Mouse (Mus musculus): Measurements from ENCODE around the gene 2310034G01Rik. TPM values are rescaled to one million over a fixed set of nuclear protein-coding genes. Genes with fewer than 3 reads are reported as not detected.

Gene 2310034G01Rik
- total RNA-seq, 2 experiments from 2014 or later = 0.89 to 1.3 TPM

DNA sequence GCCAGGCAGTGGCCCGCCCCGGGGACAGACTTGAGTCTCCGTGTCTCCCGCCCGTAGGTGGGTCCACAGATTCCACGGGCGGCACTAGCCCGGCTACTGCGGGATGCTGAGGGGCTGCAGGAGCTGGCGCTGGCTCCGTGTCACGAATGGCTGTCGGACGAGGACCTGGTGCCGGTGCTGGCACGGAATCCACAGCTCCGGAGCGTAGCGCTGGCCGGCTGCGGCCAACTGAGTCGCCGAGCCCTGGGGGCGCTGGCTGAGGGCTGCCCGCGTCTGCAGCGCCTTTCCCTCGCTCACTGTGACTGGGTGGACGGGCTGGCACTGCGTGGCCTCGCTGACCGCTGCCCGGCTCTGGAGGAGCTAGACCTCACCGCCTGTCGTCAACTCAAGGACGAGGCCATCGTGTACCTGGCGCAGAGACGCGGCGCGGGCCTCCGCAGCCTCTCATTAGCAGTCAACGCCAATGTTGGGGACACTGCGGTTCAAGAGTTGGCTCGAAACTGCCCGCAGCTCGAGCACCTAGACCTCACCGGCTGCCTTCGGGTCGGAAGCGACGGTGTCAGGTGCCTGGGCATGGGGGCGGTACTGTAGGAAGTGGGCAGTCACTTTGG, 21.0 kb downstream of the 2310034G01Rik start:
- DNase-seq (ENCODE audit: low spot score in 2 of 2) = no peak

GRCm38 (mm10) chr19:46328081-46329030, 21.7 kb downstream of the 2310034G01Rik start, which contains the start of gene Fbxl15:
Gene Fbxl15 (plus strand): TSS chr19:46328184.
- DNase-seq (ENCODE audit: low spot score in 2 of 2) = peak; percentile 95 to 97

- no peak for DNase-seq (ENCODE audit: low spot score in 2 of 2)
Observed at GRCm38 (mm10) chr19:46327531-46328064, 22.5 kb downstream of the 2310034G01Rik start.

GRCm38 (mm10) chr19:46326756-46327305, 23.3 kb downstream of the 2310034G01Rik start, which contains the start of gene Psd:
Gene Psd (minus strand): TSS chr19:46327156.
- DNase-seq (ENCODE audit: low spot score in 2 of 2) = peak; percentile 73 to 80

- DNase-seq (ENCODE audit: low spot score in 2 of 2) = peak in 1 of 2 experiments; percentile 38
Observed at GRCm38 (mm10) chr19:46326019-46326755, 23.9 kb downstream of the 2310034G01Rik start.

DNA sequence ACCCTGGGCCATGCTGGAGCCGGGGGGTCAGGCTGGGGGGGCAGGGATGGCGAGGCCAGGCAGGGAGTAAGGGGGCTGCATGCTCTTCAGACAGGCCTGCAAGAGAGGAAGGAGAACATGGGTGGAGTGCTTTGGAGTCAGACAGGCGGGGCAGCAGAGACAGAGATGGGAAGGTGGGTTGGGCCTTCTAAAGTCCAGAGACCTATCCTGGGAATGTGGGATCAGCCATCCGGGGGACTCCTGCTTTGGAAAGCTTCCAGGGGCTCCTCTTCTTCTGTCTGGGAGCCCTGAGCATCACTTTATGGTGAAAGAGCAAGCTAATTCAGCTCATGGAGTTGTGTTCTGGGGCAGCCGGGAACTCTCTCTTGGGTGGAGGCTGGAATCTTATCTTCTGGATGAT, 25.2 kb downstream of the 2310034G01Rik start:
- DNase-seq (ENCODE audit: low spot score in 2 of 2) = no peak

GRCm38 (mm10) chr19:46324366-46324765, 25.7 kb downstream of the 2310034G01Rik start:
- no peak for DNase-seq (ENCODE audit: low spot score in 2 of 2)

DNA sequence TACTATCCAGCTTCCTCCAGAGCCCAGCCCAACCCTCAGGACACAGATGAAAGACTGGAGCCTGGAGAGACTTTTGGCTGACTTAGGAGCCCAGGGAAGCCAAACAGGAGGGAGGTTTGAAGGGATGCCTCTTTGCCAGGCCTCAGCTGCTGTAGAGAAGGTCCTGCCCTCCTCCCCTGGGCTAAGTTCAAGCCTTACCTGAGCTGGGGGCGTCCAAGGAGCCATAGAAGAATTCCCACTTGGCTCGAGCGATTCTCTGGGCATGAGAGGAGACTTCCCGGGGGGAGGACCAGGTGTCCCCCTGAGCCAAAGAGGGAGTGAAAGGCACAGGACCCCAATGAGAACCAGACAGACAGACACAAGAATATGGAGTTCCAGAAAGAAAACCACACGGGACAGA, 26.4 kb downstream of the 2310034G01Rik start:
- DNase-seq (ENCODE audit: low spot score in 2 of 2) = no peak

DNA sequence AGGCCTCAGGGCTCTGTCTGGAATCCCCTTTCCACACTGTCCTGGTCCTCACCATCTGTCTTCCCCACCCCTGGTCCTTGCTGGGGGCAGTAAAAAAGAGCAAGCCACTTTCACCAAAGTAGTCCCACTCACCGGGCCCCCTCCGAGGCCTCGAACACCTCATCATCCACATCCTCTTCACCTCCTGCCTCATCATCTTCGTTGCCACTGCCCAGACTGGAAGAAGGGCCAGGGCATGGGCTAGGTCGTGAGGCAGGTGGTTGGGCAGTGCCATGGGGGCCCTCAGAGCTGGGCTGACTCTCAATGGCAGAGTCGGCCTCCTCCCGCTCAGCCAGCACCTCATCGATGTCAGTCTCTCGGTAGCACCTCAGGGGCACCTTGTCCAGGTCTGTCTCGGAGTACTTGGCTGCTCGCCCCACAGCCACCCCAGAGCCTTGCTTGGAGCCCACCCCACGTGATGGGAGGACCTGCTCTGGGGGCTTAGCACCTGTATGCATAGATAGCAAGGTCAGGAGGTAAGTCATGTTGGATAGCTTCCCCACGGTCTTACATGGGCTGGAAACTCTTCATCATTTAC, 27.0 kb downstream of the 2310034G01Rik start:
- no peak for DNase-seq (ENCODE audit: low spot score in 2 of 2)

DNA sequence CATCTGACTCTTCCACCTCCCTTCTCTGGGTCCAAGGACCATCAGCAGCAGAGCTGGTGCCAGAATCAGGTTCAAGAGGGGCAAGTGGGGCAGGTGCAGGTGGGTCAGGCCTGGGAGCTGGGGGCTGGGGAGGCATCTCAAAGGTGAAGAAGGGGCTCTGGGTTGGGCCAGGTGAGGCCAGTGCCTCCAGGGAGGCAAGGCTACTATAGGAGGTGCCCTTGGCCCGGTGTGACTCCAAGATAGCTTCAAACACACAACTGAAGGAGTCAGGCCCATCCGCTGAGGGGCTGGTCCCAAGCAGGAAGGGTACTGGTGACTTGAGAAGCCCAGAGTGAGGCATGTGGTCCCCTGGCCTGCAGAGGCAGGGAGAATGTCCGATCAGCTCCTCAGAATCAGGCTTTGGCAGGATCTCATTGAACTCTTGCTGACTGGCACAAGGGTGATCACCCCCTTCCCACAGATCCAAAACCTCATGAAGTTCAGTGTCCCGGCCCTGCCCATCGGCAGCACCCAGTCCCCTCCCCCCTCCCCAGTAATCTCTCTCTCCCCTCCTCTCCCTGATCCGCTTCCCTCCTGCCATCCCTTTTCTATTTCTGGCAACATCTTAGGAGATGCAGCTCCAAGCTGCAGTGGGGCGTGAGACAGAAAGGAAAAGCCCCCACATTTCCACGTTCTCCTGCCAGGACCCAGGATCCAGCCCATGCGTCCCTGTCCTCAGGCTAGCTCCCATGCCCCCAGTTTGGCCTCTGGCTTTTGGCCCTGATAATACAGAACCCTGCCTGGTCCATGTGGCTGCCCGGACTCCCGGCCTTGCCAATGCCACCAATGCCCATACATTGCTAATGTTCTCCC, 27.7 kb downstream of the 2310034G01Rik start:
- no peak for DNase-seq (ENCODE audit: low spot score in 2 of 2)

DNA sequence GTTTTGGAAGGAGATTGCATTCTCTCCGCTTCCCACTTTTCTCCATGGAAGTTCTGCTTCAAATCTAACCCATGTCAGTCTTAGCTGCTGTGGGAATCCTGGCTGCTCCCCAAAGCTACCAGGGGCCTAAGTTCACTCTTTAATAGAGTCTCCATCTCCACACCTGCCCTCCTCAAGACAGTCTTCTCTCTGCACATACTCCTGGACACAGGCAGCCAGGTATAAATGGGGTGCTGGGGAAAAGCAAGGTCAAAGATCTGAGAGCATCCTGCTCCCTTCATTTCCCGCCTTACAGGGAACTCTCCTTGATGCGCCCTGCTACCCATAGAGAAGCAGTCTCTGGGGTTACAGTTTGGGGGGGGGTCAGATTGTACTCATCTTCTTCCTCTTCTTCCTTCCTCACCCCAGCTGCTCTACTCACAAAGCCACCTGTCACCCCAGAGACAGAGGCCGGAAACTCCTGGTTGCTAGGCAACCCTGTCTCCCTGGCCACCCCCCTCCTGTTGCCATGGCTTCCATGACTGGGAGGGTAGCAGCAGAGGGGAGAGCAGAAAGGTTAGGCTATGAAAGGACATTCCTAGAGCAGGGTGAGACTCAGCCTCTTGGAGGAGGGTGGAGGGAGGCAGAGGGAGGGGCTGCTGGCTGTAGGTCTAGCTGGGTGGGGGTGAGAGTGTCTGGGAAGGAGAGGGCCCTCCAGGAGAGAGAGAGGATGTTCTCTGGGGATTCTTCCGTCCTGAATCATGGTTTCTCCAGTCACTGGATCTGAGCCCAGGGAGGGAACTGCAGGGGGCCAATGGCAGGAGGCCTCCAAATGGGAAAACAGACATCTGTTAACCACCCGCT, 28.8 kb downstream of the 2310034G01Rik start:
- peak in 1 of 2 experiments; percentile 50 for DNase-seq (ENCODE audit: low spot score in 2 of 2)

DNA sequence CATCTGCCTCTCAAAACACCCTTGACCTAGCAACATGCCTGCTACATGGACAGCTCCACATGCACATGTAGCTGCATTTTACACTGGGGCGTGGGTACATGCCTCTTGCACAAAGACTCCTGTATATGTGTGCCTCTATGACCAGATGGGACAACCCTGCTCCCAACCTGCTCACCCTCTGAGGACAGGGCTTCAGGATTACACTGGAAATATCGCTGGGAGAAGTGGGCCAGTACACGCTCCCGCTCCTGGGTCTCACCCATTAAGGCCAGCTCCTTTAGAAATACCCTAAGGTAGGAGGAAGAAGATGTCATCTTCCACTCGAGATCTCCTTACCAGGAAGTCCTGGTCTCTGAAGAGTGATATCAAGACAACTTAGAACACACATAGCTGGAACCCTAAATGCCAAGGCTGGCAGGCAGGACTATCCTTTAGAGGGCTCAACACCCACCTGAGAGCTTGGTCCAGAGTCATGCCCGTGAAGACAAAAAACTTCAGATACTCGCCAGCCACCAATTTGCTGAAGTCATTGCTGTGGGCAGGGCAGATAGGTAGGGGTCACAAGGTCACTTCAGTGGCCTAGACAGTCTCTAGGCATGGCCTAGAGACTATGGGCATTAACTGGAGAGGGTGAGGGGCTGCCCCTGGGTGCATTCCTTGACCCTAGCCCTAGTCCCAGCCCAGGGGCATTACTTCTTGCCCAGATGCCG, 29.9 kb downstream of the 2310034G01Rik start:
- no peak for DNase-seq (ENCODE audit: low spot score in 2 of 2)

GRCm38 (mm10) chr19:46318586-46319378, 31.3 kb downstream of the 2310034G01Rik start:
- peak; percentile 73 to 84 for DNase-seq (ENCODE audit: low spot score in 2 of 2)

DNA sequence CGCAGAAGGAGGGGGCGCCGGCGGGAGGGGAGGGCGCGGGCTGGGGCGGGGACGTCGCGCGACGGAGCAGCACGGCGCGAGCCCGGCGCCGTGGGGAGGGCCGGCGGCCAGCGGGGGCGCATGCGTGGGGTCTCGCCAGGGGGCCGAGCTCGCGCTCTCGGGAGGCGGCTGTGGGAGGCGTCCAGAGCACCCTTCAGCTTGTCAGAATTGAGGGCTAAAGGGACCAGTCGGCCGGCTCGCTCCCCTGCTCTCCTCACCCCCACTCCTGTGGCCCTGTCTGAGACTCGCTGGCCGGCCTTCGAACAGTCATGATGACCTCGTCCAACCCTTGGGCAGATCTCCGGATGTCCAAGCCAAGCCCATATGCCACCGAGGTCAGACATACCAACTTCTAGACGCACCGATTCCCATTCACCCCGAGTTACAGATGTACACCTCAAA, 32.1 kb downstream of the 2310034G01Rik start:
- DNase-seq (ENCODE audit: low spot score in 2 of 2) = peak; percentile 61 to 78

- peak; percentile 25 to 48 for DNase-seq (ENCODE audit: low spot score in 2 of 2)
Observed at GRCm38 (mm10) chr19:46317546-46317885, 32.6 kb downstream of the 2310034G01Rik start.

DNA sequence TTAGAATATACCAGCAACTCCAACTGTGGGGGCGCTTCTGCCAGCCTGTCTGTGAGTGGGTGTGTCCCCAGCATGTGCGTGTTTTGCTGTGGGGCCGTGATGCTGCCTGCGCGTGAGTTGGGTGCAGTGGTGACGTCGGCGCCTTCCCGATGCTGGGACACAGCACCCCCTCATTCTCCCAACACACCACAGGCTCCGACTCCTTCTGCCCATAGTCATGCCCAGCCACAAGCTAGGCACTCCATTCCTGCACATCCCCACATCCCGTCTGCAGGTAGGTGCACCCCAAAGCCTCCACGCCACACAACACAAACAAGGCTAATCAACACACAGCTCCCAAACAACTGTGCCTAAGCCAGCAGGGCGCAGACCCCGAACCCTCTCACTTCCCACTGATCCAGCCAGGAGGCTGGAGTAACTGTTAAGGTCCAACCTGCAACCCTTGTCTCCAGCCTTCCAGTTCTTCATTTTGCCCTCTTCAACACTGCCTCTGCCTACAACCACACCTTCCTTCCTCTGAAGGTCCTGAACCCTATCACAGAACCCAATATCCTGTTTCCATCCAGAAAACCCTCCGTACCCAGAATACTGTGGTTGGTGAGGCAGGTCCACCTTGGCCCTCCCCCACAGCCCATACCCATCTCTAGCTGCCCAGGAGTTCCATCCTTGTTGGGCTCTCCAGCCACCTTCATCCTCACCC, 33.1 kb downstream of the 2310034G01Rik start:
- peak; percentile 61 to 62 for DNase-seq (ENCODE audit: low spot score in 2 of 2)
